In the genomic region with DNA sequence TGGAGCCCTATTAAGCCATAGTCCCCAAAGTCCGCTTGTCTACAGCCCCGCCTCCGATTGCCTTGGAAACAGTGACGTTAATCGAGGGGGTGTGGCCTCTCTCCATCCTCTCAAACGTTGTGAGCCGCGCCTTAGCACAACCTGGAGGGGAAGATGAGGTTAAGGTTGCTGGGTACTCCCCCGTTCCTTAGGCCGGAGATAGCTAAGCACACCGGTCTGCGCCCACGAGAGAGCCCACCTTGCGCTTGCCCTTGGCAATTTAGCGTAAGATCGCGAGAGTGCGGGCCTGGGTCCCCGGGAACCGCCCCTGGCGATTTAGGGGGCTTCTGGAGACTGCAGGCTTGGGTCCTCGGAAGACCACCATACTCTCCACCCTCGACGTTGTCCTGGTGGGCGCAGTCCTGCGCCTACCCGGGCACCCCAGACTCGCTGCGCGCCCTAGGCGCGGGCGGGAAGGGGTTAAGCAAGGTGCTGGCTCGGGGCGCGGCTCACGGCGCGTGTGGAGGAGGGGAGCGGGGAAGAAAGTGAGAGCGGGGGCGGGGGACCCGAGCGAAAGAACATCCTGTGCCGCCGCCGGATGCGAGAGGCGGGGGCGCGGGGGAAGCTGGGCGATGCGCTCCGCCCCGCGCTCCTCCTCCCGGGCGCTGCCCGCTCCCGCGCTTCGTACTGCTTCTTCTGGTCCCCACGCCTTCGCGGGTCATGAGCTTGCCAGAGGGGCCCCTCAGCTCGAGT, we compare ENCODE assay signal across 8 mouse cellular contexts. TPM values are rescaled to one million over a fixed set of nuclear protein-coding genes. Genes with fewer than 3 reads are reported as not detected.
DNase-seq lines count a peak whose midpoint lies in the region; ATAC-seq and TF ChIP-seq lines count a peak whose summit lies in the region.

No protein-coding gene starts in this region.

- H3K9ac ChIP-seq in heart, embryonic 15.5 days: peak overlapping the region; percentile 53
- peak overlapping the region; percentile 8; the same call in 1 of the 2 replicates for H3K9ac ChIP-seq in liver, embryonic 12.5 days

- peak; percentile 96 for DNase-seq in CD4-positive helper T cell, adult 2 months (ENCODE audit: low read depth, low spot score)
- peak; percentile 96 for DNase-seq in brain, embryonic 14.5 days (ENCODE audit: low read depth)
- peak; percentile 85 for DNase-seq in forebrain, embryonic 10.5 days (ENCODE audit: extremely low spot score, low spot score)
- DNase-seq in kidney, postnatal 14 days: peak; percentile 96
- peak; percentile 94 for DNase-seq in naive thymus-derived CD4-positive, alpha-beta T cell, adult 2 months (ENCODE audit: low read depth)
- DNase-seq in splenic B cell, adult 2 months (ENCODE audit: low read depth, low spot score): peak; percentile 96

- peak overlapping the region; percentile 97 for H3K4me2 ChIP-seq in heart, embryonic 15.5 days
- peak overlapping the region; percentile 79 for H3K4me2 ChIP-seq in liver, embryonic 12.5 days

- H3K36me3 ChIP-seq in forebrain, embryonic 10.5 days (replicated peaks): no peaks in the 10 kb centered on the region
- no peaks in the 10 kb centered on the region for H3K36me3 ChIP-seq in heart, embryonic 15.5 days
- no peaks in the 10 kb centered on the region for H3K36me3 ChIP-seq in liver, embryonic 12.5 days
- 0 out of 2 replicates have a peak, but pooled peaks cover 1% of the 10 kb centered on the region for H3K36me3 ChIP-seq in splenic B cell, adult 2 months (ENCODE audit: control insufficient read depth, insufficient read depth, low read length, poor library complexity, severe bottlenecking)

- TF ChIP-seq POLR2A in brain, embryonic 14.5 days (IDR thresholded peaks at IDR 0.05; ENCODE audit: borderline replicate concordance, extremely low read depth, insufficient read depth, insufficient read length, poor library complexity, severe bottlenecking): peak; percentile 51; the same call in 1 of the 2 replicates

- H3K4me1 ChIP-seq in forebrain, embryonic 10.5 days: peaks cover 43% of the 10 kb centered on the region
- peaks cover 35% of the 10 kb centered on the region for H3K4me1 ChIP-seq in heart, embryonic 15.5 days (replicated peaks)
- H3K4me1 ChIP-seq in liver, embryonic 12.5 days: peaks cover 49% of the 10 kb centered on the region

- peak overlapping the region; percentile 87 for H3K27ac ChIP-seq in forebrain, embryonic 10.5 days
- H3K27ac ChIP-seq in heart, embryonic 15.5 days: peak overlapping the region; percentile 86
- peak overlapping the region; percentile 54 for H3K27ac ChIP-seq in liver, embryonic 12.5 days

- H3K9me3 ChIP-seq in forebrain, embryonic 10.5 days: peaks cover 7% of the 10 kb centered on the region; the same call in 1 of the 2 replicates
- no peaks in the 10 kb centered on the region for H3K9me3 ChIP-seq in heart, embryonic 15.5 days (replicated peaks)
- no peaks in the 10 kb centered on the region for H3K9me3 ChIP-seq in liver, embryonic 12.5 days (replicated peaks)

- peak; percentile 77 for ATAC-seq in heart, embryonic 15.5 days (replicated peaks; ENCODE audit: insufficient number of reproducible peaks, insufficient read depth, low FRiP score, low read depth)
- ATAC-seq in liver, embryonic 12.5 days: peak; percentile 57

- TF ChIP-seq CTCF in brain, embryonic 14.5 days (IDR thresholded peaks at IDR 0.05; ENCODE audit: borderline replicate concordance, extremely low read depth, insufficient read depth, insufficient read length): no peak

- peaks cover 73% of the 10 kb centered on the region for H3K27me3 ChIP-seq in forebrain, embryonic 10.5 days (ENCODE audit: poor library complexity, severe bottlenecking)
- H3K27me3 ChIP-seq in heart, embryonic 15.5 days: peaks cover 14% of the 10 kb centered on the region
- peaks cover 72% of the 10 kb centered on the region for H3K27me3 ChIP-seq in liver, embryonic 12.5 days (replicated peaks)
- no peaks in the 10 kb centered on the region for H3K27me3 ChIP-seq in splenic B cell, adult 2 months (ENCODE audit: control insufficient read depth, insufficient read depth, low read length, poor library complexity, severe bottlenecking)

- under 1% methylated on average over 66 of the region's 66 CpGs for WGBS in forebrain, embryonic 10.5 days
- under 1% methylated on average over 64 of the region's 66 CpGs for WGBS in heart, embryonic 15.5 days
- under 1% methylated on average over 66 of the region's 66 CpGs for WGBS in liver, embryonic 12.5 days (ENCODE audit: insufficient replicate concordance)

- peak overlapping the region; percentile 78 for H3K4me3 ChIP-seq in forebrain, embryonic 10.5 days
- peak overlapping the region; percentile 66 for H3K4me3 ChIP-seq in heart, embryonic 15.5 days
- peak overlapping the region; percentile 60 for H3K4me3 ChIP-seq in liver, embryonic 12.5 days

RNA-seq across cellular contexts. Expression of a gene that starts 5.5 kb away (rescaled TPM):
- polyA plus RNA-seq in brain, embryonic 14.5 days (2012; rRNA removed): 27.9 and 34.3 TPM in 2 replicates
- polyA plus RNA-seq in forebrain, embryonic 10.5 days (2016; fragmentation: Nextera tagmentation; extraction: Ambion mirVana): 31.7 and 33.5 TPM in 2 replicates
- 16.2 and 33.9 TPM in 2 replicates for polyA plus RNA-seq in heart, embryonic 15.5 days (2015; fragmentation: Nextera tagmentation; extraction: Ambion mirVana)
- 16.6 and 17.0 TPM in 2 replicates for polyA plus RNA-seq in liver, embryonic 12.5 days (2016; fragmentation: Nextera tagmentation; extraction: Ambion mirVana)

RNA-seq across cellular contexts. Expression of a gene that starts 7.8 kb away (rescaled TPM):
- 0.05 and 0.09 TPM in 2 replicates for polyA plus RNA-seq in brain, embryonic 14.5 days (2012; rRNA removed)
- polyA plus RNA-seq in forebrain, embryonic 10.5 days (2016; fragmentation: Nextera tagmentation; extraction: Ambion mirVana): not detected in 2 replicates
- polyA plus RNA-seq in heart, embryonic 15.5 days (2015; fragmentation: Nextera tagmentation; extraction: Ambion mirVana): not detected in 2 replicates
- polyA plus RNA-seq in liver, embryonic 12.5 days (2016; fragmentation: Nextera tagmentation; extraction: Ambion mirVana): not detected in 2 replicates

RNA-seq across cellular contexts. Expression of a gene that starts 26.4 kb away (rescaled TPM):
- 0.21 TPM in 1 of 2 replicates, not detected in the other for polyA plus RNA-seq in brain, embryonic 14.5 days (2012; rRNA removed)
- polyA plus RNA-seq in forebrain, embryonic 10.5 days (2016; fragmentation: Nextera tagmentation; extraction: Ambion mirVana): not detected in 2 replicates
- polyA plus RNA-seq in heart, embryonic 15.5 days (2015; fragmentation: Nextera tagmentation; extraction: Ambion mirVana): not detected in 2 replicates
- not detected in 2 replicates for polyA plus RNA-seq in liver, embryonic 12.5 days (2016; fragmentation: Nextera tagmentation; extraction: Ambion mirVana)

RNA-seq across cellular contexts. Expression of a gene that starts 37.8 kb away (rescaled TPM):
- polyA plus RNA-seq in brain, embryonic 14.5 days (2012; rRNA removed): not detected in 2 replicates
- not detected in 2 replicates for polyA plus RNA-seq in forebrain, embryonic 10.5 days (2016; fragmentation: Nextera tagmentation; extraction: Ambion mirVana)
- polyA plus RNA-seq in heart, embryonic 15.5 days (2015; fragmentation: Nextera tagmentation; extraction: Ambion mirVana): 1.1 and 1.2 TPM in 2 replicates
- polyA plus RNA-seq in liver, embryonic 12.5 days (2016; fragmentation: Nextera tagmentation; extraction: Ambion mirVana): 2.3 and 3.6 TPM in 2 replicates

RNA-seq across cellular contexts. Expression of a gene that starts 52.7 kb away (rescaled TPM):
- polyA plus RNA-seq in brain, embryonic 14.5 days (2012; rRNA removed): 5.9 and 6.4 TPM in 2 replicates
- polyA plus RNA-seq in forebrain, embryonic 10.5 days (2016; fragmentation: Nextera tagmentation; extraction: Ambion mirVana): 0.41 and 0.45 TPM in 2 replicates
- polyA plus RNA-seq in heart, embryonic 15.5 days (2015; fragmentation: Nextera tagmentation; extraction: Ambion mirVana): 0.15 and 0.42 TPM in 2 replicates
- polyA plus RNA-seq in liver, embryonic 12.5 days (2016; fragmentation: Nextera tagmentation; extraction: Ambion mirVana): 0.16 and 0.32 TPM in 2 replicates

Comparison
In these comparisons a context has a peak if more than half of its experiments do, and no peak if none do; other contexts are left out.
1. Peak in every context shown above with its lines: DNase-seq, ATAC-seq, H3K4me3 ChIP-seq and H3K27ac ChIP-seq.